10 mouse cellular contexts compared by ENCODE assay signal in the genomic region with DNA sequence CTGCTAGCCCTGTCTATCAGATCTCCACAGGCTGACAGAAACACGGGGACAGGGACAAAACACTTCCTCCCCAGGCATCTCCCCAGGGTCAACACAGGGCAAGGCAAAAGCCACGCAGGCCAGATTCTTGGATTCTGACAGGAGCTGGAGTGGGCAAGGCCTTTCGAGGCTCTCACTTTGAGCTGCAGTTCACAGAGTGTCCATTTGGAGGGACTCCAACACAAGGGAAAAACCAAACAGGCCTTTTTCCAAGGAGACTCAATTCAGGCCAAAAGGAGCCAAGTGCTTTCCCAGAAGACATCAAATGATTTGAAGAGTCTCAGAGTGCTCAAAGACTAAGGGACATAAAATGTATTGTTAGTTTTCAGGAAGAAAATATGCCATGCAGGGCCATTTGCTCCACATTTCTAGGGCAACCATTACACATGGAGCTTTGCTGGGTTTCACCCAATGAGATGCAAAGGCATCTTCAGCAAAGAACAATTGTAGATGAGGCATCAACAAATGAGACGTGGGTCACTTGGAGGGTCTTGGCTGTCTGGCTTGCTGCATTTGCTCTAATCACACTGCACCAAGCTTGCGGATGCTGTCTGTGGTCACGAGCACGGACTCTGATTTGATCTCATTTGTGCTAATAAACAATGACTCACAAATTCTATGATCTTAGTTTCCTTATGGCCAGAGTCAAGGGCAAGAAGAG.
A peak's percentile ranks its signal among the peaks of the same experiment; 100 is the strongest.
DNase-seq lines count a peak whose midpoint lies in the region; ATAC-seq lines count a peak whose summit lies in the region.
"Had no signal": no experiment of that assay in that cellular context is flagged by ENCODE, and none has a peak within 500 bp of the region (broad histone marks: within the 10 kb centered on the region; RNA-seq: fewer than 3 reads in every experiment).

No protein-coding gene starts in this region.

- H3K27me3 ChIP-seq in hindbrain, embryonic 15.5 days, result no peaks in the 10 kb centered on the region
- H3K27me3 ChIP-seq: neural tube, embryonic 12.5 days had no signal

- WGBS in hindbrain, embryonic 15.5 days, result 40% methylated on average over 7 of the region's 7 CpGs

- no peak overlapping the region for H3K4me2 ChIP-seq in hindbrain, embryonic 15.5 days
- H3K4me2 ChIP-seq: neural tube, embryonic 12.5 days had no signal

- H3K4me1 ChIP-seq in hindbrain, embryonic 15.5 days (replicated peaks), result no peaks in the 10 kb centered on the region; the same call in 1 of the 2 replicates
- H3K4me1 ChIP-seq: neural tube, embryonic 12.5 days had no signal

- no peaks in the 10 kb centered on the region for H3K9me3 ChIP-seq in hindbrain, embryonic 15.5 days
- H3K9me3 ChIP-seq: neural tube, embryonic 12.5 days had no signal

- ATAC-seq in frontal cortex, adult (ENCODE audit: low TSS enrichment), result no peak
- peak; percentile 67; the same call in 1 of the 2 replicates for ATAC-seq in hindbrain, embryonic 15.5 days (ENCODE audit: low FRiP score, low read depth)

- no peak overlapping the region for H3K4me3 ChIP-seq in hindbrain, embryonic 15.5 days
- H3K4me3 ChIP-seq: neural tube, embryonic 12.5 days had no signal

- no peak overlapping the region for H3K9ac ChIP-seq in hindbrain, embryonic 15.5 days
- H3K9ac ChIP-seq: neural tube, embryonic 12.5 days had no signal

- no peak overlapping the region for H3K27ac ChIP-seq in hindbrain, embryonic 15.5 days (replicated peaks)
- H3K27ac ChIP-seq: neural tube, embryonic 12.5 days had no signal

- peak; percentile 33 to 47 for DNase-seq in frontal cortex, postnatal 14 days (ENCODE audit: low spot score in 2 of 2)
- peak; percentile 30 for DNase-seq in R1 (ENCODE audit: low read depth, low spot score)
- DNase-seq in embryo, embryonic 10 days (ENCODE audit: low spot score), result peak; percentile 65
- DNase-seq in left cerebral cortex, adult 8-10 months (ENCODE audit: low spot score in 2 of 2), result peak; percentile 45 to 46
- peak; percentile 54 for DNase-seq in ovary, postnatal 14 days (ENCODE audit: low spot score)
- DNase-seq in thymus, postnatal 36 days, result no peak

- no peaks in the 10 kb centered on the region for H3K36me3 ChIP-seq in hindbrain, embryonic 15.5 days
- H3K36me3 ChIP-seq: G1E; neural tube, embryonic 12.5 days had no signal

Comparison
In these comparisons a context has a peak if more than half of its experiments do, and no peak if none do; other contexts are left out.
1. DNase-seq: peak in frontal cortex, postnatal 14 days (2 of 2), R1 (single experiment), embryo, embryonic 10 days (single experiment), left cerebral cortex, adult 8-10 months (2 of 2) and ovary, postnatal 14 days (single experiment); none in thymus, postnatal 36 days (0 of 2).